Mouse (Mus musculus) B cell, adult 2 months (primary cell): ENCODE measurements at regions not wholly inside any gene's neighbourhood (a gene's known extent, or its start where the extent isn't known, plus 50 kb on each side); places are given as distances from the start of the nearest gene placed in this dataset.

Source experiments
- DNase-seq, 2 experiments: peaks; one replicate each; pipeline ENCODE4 v3.0.0; 2022

DNA sequence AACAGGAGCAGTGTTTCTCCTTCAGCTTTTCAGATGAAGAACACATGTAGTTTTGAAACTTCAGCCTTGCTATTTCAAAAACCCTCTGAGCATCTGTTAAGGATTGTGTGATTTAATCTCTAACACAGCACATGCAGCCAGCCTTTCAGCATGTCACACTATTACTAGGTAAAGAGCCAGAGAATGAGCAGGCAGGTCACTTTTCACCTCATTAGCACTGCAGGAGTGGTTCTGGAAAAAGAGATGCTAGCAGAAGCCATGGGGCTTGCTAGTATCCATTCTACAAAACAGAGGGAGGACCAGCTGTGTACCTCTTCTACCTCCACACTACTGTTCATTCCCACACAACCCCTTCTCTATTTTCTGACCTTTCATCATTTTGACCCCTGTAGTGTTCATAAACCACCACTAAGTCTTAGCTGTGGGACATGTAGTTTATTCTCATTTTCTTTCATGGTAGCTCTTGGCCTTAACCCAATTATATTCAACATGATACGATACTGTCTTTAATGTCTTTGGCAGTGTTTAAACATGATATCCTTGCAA lies 535.1 kb upstream of the Alcam start:
- DNase-seq = no peak

DNA sequence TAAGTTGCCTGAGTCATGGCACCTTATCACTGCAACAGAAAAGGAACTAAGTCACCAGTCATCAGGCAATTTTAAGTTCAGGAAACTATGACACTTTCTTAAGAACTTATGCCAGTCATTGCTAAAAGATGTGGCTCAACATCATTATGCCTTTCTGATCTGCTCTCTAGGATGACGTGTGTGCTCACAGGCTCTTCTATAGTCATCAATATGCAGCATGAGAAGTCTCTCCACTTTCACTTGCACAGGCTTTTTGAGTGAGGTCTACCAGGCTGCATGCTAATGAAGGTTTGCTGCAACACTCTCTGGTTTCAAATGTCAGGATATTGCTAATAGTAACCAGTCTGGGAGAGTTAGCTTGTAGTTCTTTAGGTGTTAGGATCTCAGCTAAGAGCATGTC lies 530.5 kb upstream of the Alcam start:
- DNase-seq = no peak

DNA sequence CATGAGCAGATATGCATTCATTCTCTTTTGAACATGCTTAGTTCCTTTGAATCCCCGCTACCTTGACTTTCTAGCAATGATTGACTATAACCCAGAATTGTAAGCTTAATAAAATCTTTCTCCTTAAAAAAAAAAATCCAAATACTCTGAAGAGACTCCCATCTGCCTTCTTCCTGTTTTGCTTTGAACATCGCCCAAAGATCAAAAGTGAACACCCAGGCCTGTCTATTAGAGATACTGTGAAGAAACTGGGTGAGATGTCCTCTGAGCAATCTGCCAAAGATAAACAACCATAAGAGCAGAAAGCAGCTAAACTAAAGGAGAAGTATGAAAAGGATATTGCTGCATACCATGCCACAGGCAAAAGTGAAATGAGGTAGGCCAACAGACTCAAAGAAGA lies 527.1 kb upstream of the Alcam start:
- DNase-seq = no peak

DNA sequence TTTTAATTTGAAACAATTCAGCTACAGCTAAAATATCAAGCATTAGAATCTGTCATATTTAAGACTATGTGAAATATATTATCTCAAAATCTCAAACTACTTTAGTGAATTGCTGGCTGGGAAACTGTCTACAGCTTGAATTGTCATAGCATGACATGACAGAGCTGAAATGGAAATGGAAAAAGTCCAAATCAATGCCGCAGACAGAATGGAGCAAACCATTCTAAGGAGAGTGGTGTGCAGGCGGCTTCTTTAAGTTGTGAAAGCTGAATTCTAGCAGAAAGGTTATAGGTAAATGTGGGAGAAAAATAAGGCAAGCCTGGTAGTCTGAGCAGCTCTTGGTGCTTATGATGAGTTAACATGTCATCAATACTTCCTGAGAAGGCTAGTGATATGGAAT lies 518.9 kb upstream of the Alcam start:
- DNase-seq = no peak

DNA sequence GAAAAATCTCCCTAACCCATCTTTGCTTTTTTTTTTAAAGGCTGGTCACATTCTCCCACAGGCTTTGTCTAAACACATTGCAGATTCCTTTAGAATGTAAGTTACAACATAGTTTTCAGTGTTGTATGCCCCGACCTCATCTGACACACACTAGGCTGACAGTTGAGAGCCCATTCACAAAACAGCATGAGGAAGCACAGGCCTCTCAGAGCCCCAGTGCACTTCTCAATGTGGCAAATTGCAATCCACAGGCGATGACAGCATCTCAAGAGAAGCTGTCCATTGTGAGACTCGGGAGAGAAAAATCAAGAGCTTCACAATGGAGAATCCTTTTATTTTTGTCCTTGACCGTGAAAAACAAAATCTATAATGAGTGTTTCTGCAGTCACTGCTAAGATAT lies 493.8 kb upstream of the Alcam start:
- DNase-seq = no peak

DNA sequence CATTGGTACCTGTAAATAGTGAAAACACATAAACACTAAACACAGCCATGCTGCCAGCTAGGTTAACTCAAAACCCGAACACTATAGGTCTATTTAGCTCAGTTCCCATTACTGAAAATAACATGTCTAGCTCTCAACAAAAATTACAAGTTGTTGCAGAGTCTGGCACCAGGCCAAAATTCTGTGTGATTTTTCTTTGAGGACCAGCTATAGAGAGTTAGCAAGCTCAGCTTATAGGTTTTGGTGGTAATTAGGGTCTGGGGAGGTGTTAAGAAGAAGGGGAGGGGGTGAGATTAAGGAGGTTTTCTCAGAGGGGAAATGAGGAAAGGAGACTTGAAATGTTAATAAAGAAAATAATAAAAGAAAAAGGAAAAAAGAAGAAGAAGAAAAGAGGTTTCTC lies 480.9 kb upstream of the Alcam start:
- DNase-seq = no peak

DNA sequence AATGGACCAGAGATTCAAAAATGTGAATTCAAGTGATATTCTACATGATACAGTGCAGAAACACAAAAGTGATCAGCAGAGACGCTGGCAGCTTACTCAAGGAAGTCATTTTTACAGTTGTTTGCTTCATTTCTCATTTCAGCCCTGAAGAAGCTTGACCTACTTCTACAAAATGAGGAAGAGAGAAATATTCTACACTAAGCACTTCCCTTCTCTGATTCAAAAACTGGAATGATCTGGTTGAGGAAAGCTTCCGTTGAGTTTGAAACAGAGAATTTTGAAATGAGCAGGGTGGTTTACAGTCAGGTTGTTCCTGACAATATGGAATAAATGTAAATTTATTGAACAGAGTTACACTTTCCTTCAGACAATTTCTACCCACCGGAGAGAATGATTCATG lies 478.1 kb upstream of the Alcam start:
- no peak for DNase-seq

DNA sequence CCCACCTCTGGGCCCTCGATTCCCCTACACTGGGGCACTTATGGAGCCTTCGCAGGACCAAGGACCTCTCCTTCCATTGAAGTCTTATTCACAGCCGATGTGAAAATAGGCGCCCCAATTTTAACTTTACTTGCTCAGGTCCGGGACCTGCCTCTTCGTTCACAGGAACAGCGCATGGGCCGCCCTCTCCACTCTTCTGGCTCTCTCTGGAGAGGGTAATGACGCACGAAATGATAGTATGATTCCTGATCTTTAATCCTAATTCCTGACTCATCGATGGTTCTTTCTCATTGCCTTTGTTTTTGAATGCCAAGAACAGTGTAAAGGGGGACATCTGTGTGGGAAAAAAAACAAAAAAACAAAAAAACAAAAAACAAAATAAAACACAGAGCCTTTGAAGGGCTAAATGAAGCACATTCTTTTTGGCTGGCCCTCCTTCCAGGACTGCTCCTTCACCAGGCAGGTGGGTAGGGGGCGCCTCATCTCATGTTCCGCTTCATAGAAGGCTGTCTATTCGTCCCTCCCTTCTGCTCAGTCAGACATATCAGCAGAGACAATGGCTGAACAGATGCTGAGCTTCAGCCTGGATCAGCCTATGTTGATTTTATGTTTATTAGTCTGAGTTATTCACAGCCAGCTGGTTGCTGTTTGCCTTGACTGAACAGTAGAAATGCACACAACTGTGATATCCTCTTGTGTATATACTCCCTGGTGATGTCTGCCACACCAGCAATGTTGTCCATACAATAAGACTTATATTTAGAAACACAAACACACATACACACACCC lies 438.8 kb upstream of the Alcam start:
- DNase-seq = no peak

DNA sequence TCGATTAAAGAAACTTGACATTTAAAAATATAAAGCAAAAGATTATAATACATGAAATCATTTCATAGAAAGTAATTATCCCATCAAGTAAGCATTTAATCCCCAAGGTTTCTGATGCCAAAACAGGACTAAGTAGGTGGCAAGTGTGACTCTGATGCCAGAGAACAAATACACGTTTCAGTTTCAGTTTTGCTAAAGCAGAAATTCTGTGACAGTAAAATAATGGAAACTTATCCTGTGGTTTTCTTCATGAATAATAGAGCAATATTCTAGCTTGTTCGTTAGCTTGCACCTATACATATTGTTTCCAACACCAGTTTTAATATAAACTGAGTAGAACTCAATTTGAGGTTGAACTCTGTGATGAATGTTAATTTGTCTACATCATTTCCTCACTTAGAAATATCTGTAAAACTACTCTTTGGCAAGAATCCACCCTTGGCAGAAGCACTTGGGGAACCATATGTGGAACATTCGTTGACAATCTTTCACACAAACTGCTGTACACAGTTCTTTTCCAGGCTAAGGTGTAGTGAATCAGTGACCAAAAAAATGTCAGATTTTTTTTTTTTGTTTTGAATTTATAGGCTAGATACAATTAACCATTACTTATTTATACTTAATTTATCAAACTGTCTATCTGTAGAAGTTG lies 425.7 kb upstream of the Alcam start:
- no peak for DNase-seq

DNA sequence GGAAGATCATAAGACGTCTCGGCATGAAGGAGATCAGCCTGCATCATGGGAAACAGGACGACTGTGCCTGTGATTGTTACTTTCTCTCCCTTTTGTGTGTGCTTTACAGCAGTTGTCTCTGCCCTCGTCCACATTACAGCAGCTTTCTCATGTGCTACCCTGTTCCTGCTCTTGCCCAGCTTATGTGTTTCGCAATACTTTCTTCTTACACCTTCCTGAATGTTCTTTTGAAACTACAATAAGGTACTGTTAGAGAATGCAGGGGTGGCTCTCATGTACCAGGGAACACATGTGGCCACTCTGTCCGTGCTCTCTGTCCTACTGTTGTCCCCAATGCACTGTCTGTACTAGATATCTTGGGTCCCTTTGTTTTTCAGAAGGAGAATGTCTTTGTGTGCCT lies 414.0 kb upstream of the Alcam start:
- no peak for DNase-seq

DNA sequence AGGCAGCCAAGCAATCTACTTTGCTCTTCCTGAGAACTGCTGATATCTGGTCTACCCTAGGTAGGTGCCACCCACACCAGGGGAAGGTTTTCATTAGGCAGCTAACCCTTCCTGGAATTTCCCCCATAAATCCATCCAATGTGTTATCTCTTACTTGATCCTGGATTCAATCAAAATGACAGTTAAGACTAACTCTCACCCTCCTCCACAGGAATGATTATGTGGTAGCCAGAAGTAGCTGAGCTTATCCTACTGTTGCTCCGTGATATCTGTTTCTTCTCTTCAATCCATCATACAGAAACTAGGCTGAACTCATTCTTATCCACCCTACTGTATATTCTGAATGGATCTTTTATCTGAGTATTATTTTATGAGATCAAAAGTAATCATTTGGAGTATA lies 409.7 kb upstream of the Alcam start:
- DNase-seq = no peak

DNA sequence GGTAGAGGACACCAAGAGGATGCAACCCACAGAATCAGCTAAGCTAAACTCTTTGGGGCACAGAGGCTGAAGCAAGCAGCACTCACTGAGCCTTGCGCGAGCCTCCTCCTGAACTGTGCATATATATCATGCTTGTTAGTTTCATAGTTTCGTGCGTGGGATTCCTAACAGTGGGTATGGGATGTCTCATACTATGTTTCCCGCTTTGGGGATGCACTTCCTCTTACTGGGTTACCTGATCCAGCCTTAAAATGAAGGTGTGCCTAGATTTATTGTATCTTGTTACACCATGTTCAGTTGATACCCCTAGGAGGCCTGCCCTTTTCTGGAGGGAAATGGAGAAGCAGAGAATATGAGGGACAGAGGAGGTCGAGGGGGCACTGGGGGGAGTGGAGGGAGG lies 407.4 kb upstream of the Alcam start:
- DNase-seq = no peak

DNA sequence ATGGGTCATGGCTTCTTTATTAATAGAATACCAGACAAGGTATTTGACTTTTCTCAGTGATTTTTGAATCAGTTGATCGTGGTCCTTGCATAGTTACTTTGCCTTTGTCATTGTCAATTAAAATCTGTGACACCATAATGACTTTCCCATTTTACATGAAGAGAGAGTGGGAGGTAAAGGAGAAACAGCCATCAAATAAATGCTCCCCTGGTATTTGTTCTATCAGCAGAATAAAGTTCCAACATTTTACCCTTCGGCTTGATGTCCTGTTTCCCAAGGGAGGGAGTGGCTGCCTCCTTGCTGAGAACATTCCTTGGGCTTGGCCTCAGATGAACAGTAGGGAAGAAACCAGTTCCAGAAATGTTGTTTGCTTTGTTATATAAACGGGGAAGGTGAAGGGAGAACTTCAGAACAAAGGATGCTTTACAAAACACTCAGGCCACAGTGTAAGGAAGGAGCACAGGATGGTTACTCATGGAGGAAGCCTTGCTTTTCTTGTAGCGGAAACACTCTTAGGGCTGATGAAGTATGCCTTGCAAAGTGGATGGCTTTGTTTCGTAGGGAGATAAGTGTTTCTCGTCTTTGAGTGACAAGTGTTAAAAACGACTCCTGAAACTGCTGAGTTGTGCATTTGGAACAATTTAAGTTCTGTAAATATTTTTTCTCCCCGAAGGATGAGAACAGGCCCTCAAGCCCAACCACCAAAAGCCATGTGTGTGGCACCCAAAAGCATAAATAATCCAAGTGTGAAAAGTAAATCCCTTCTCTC lies 404.8 kb upstream of the Alcam start:
- no peak for DNase-seq

DNA sequence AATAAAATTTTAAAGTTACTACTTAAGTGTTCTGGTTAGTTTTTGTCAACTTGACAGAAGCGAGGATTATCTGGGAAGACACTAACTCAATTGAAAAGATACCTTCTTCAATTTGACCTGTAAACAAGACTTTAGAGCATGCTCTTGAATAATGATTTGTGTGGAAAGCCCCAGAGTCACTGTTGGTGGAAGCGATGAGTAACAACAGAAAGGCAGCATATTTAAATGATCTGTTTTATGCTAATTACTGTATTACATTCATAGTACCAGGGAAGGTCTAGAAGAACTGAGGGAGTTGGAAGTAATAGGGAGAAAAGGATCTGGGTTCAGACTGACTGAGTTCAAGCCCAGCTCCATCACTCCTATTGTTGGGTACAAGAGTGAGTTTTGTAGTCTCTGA lies 397.3 kb upstream of the Alcam start:
- no peak for DNase-seq

DNA sequence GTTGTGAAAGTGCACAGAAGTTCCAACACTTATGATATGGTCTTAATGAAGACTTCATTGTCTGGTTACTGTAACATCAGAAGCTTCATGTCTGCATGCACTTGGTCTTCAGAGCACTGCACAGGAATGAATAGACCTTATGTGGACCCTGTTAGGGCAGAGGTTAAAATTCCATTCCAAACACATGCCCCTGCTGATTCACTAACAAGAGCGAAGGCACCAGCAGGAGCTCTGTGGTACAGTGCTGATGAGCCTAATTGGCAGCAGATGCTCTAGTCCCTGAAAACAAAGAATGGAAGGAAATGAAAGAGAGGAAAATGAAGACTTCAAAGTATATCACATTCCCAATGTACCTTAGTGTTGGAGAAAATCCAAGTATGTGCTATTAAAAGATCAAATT lies 365.1 kb upstream of the Alcam start:
- DNase-seq = no peak

DNA sequence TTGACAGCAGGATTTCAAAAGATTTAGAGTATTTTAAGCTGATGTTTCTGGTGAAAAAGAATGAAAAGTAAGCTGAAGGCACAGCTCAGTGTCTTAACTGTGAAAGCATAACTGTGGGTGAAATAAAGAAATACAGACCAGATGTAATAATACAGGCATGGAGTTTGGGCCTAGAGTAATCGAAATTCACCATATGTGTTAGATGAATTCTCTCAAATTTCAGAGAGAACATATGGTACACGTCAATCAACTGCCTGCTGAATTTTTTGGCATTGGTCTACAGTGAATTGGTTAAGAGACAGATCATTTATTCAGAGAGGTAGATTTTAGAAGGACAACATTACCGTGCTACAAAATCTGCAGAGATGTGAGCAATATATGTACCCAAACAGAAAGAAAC lies 357.3 kb upstream of the Alcam start:
- DNase-seq = no peak

DNA sequence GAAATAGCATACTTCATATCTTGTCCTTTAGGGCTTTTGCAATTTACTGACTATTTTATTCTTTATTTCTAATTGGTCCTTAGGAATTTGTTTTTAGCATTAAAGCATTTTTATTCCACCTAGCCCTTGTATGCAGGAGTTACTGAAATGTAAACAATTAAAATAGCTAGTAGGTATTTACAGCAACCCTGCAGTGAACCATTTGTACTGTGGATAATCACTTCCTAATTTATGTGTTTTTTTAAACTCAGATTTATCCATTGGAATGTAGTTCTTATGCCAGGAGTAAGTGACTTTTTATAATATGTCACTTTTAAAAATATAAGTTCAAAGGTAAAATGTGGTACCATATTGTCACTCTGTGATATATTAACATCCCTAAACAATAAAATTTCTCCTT lies 350.5 kb upstream of the Alcam start:
- DNase-seq = no peak

DNA sequence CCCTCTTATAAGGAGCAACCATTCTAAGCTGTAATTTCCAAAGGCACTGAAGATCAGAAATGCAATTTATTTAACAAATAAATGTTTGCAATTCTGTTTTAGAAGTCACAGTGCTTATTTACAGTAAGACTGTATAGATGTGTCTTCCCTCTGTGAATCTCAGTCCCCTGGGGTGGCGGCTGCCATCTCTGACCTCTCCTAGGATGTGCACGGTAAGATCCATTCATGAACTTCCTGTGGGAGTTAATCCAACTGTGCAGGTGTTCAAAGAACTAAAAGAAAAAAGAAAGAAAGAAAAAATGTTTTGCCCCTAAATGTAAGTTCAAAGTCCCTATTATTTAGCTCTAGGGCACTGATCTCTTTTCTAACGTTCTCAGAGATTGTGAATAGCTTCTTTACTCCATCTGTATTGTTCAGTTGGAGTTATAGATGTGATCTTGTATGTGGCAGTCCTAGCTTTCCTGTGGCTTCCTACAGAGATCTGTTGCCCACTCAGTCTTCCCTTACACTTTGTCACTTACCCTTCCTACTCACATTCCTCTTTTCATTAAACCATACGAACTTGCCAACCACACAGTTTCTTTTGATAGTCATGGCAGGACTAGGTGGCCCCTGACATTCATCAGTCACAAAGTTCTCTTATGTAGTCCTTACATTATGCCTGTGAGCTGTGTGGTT lies 346.0 kb upstream of the Alcam start:
- no peak for DNase-seq

DNA sequence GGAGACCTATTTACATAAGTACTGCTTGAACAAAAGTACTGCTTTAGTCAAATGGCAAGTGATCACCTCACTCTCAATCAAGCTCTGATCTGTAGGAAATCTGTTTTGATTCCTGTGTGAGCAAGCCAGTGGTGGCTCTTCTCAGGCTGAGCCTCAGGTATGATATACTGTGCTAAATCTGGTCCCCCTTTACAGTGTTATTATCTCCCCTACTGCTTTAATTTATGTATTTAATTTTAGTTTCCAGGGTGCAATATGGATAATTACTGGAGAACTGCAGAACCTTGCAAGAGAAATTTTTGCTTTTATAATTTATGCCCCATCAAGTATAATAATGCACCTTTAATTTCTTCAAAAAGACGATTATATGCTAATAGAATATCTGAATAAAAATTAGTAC lies 341.3 kb upstream of the Alcam start:
- no peak for DNase-seq

DNA sequence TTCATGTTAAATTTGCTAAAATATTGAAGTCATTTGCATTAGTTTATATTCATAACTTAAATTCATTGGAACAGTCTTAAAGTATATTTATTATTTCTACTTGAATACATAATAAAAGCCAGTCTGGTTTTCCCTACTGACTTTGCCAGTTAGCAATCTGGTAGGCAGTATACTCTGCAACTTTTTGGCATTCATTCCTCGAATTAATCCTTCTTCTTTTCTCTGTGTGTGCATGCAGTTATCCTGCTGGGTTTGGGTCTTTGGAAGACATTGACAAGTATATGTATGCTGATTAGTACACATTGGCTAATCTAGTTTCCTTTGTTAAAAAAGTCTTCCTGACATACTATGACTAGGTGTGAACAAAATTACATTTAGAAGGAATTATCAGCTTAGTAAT lies 336.1 kb upstream of the Alcam start:
- no peak for DNase-seq

DNA sequence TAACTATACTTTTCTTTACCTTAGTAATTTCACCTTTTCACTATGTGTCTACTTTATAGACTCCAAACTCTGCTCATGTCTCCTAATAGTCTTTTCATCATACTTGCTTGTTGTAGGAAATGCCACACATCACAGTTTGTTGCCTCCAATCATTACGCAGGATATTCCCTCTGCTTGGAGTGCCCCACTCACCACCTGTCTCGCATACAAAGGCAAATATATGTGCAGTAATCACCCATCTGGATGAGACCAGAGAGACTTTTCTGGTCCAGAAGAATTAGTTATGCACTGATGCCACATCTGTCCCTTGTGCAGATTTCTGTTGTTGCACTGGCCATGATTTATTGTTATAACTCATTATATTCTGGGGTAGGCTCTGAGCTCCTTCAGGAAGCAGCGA lies 293.9 kb upstream of the Alcam start:
- DNase-seq = no peak

DNA sequence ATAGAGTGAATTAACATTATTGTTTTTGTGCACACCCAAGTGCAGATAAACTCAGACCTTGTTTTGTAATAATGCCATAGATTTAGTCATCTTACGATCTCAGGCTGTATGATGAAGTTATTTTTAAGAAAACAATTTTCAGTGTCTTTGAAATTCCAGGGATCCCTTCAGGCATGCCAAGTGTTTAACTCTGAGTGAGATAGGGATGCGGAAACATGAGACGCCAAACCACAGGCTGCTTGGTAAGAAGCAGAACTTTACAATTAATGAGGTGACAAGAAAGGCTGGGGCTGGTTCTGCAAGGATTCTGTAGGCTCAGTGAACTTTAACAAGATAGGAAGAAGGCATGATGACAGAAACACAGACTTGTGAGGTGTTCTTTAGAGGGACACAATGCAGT lies 292.3 kb upstream of the Alcam start:
- no peak for DNase-seq

DNA sequence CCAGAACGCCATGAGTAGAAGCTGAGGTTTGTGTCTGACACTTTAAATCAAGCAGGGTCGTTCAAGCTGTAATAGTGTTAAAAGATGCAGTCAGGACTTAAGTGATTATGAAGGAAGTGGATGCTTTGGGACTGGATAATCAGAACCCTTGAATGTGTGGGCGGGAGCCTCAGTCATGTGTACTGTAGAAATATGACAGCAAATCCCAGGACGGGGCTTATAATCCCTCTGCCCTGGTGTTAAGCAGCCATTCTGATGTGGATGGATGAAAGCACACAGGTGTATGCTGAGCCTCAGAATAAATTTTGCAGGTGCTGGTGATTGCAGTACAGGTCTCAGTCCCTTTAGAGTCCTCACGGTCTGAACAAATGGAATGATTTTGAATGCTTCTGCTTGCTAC lies 290.8 kb upstream of the Alcam start:
- DNase-seq = no peak
